Mouse (Mus musculus) small intestine, adult 2 months (tissue): ENCODE data around the gene Kif15. TPM values are rescaled to one million over a fixed set of nuclear protein-coding genes. Genes with fewer than 3 reads are reported as not detected.

Experiments used
- H3K27ac ChIP-seq: fragments of 200-500 bp; 2 replicates; pipeline ENCODE4 v1.5.1; 2012; ENCODE audit warnings: low read depth, low read length, control low read depth, inconsistent platforms; ENCODE audit not compliant: insufficient read depth
- H3K27me3 ChIP-seq: fragments of 200-500 bp; 2 replicates; pipeline ENCODE4 v1.6.1; 2012; ENCODE audit warnings: mild to moderate bottlenecking, moderate library complexity, low read length, inconsistent platforms; ENCODE audit not compliant: control insufficient read depth, insufficient read depth
- H3K36me3 ChIP-seq: fragments of 200-500 bp; 2 replicates; pipeline ENCODE4 v1.6.1; 2012; ENCODE audit warnings: mild to moderate bottlenecking, low read length, control low read depth, inconsistent platforms; ENCODE audit not compliant: control insufficient read depth, insufficient read depth
- H3K4me1 ChIP-seq: fragments of 200-500 bp; 2 replicates; pipeline ENCODE4 v1.6.1; 2012; ENCODE audit warnings: low read length, inconsistent platforms, mixed read lengths; ENCODE audit not compliant: control insufficient read depth, insufficient read depth, insufficient read length
- H3K4me3 ChIP-seq: fragments of 200-500 bp; 2 replicates; pipeline ENCODE4 v1.5.1; 2012; ENCODE audit warnings: low read depth, mild to moderate bottlenecking, control low read depth, inconsistent platforms, low read length, moderate library complexity
- CTCF ChIP-seq: fragments of 200-500 bp; IDR thresholded peaks from 2 replicates; pipeline ENCODE4 v1.5.1; 2012; ENCODE audit warnings: low read depth, mild to moderate bottlenecking, control low read depth, inconsistent platforms, low read length, moderate library complexity, mixed read lengths; ENCODE audit not compliant: insufficient replicate concordance, insufficient read length; ENCODE audit errors: extremely low read depth
- POLR2A ChIP-seq: fragments of 200-500 bp; IDR thresholded peaks from 2 replicates; pipeline ENCODE4 v1.6.1; 2012; ENCODE audit warnings: low read depth, mild to moderate bottlenecking, control low read depth, inconsistent platforms, low read length, moderate library complexity
- WGBS: fragments of 180-500 bp; shearing (Covaris S2); methylation state at CpG from one replicate; pipeline ENCODE4 v1.1.7; 2018; 5-methylcytosine and 5-hydroxymethylcytosine counted together
- polyA plus RNA-seq: library from polyadenylated mRNA; depleted of rRNA; stranded (reverse); fragments of >200 nt; gene quantifications from 2 replicates; pipeline ENCODE4 v1.2.3, GENCODE M21; 2012

Kif15 gene
- polyA plus RNA-seq, 1 experiment, result 2.6 TPM

GRCm38 (mm10) chr9:122998406-122999192, 47.8 kb downstream of the Kif15 start:
- WGBS, result 88% methylated on average over 10 of the region's 10 CpGs
- H3K4me3 ChIP-seq, result no peak overlapping the region
- no peak for TF ChIP-seq POLR2A
- no peak for TF ChIP-seq CTCF
- no peaks in the 10 kb centered on the region for H3K27me3 ChIP-seq
- no peak overlapping the region for H3K27ac ChIP-seq
- peaks cover 13% of the 10 kb centered on the region for H3K36me3 ChIP-seq
- no peaks in the 10 kb centered on the region for H3K4me1 ChIP-seq

DNA sequence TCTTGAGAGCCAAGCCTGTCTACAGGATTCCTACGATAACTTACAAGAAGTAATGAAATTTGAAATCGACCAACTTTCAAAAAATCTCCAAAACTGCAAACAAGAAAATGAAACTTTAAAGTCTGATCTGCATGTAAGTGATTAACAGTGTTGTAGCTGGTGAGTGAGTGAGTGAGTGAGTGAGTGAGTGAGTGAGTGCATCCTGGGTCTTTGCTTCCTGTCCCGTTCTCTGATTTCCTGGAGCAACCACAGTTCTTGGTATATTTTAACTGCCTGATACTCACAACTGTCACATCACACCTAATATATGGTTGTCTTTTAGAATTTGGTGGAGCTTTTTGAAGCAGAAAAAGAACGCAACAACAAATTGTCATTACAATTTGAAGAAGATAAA, 48.3 kb downstream of the Kif15 start:
- Histone ChIP-seq H3K27ac (no peak overlapping the region), H3K36me3 (peaks cover 16% of the 10 kb centered on the region), H3K4me3 (no peak overlapping the region), H3K4me1 (no peaks in the 10 kb centered on the region), H3K27me3 (no peaks in the 10 kb centered on the region)
- 91% methylated on average over 4 of the region's 4 CpGs for WGBS
- TF ChIP-seq CTCF (no peak), POLR2A (no peak)

DNA sequence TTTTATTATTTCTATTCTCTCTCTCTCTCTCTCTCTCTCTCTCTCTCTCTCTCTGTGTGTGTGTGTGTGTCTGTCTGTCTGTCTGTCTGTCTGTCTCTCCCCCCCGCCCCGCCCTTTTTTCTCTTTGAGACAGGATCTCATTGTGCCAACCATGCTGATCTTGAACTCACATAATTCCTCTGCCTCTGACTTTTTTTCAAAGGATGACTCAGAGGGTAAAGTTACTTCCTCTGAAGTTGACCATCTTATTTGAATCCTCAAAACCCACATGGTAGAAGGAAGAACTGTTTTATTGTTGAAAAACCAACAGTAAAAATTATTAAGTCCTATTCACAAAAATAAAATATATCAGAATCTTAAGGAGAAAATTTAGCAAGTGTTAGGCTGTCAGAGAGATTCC, 53.9 kb downstream of the Kif15 start:
- no peaks in the 10 kb centered on the region for H3K27me3 ChIP-seq
- H3K27ac ChIP-seq, result no peak overlapping the region
- H3K36me3 ChIP-seq, result peaks cover 18% of the 10 kb centered on the region
- H3K4me1 ChIP-seq, result no peaks in the 10 kb centered on the region
- H3K4me3 ChIP-seq, result no peak overlapping the region
- 100% methylated on average over 2 of the region's 2 CpGs for WGBS
- TF ChIP-seq POLR2A (no peak), CTCF (no peak)

DNA sequence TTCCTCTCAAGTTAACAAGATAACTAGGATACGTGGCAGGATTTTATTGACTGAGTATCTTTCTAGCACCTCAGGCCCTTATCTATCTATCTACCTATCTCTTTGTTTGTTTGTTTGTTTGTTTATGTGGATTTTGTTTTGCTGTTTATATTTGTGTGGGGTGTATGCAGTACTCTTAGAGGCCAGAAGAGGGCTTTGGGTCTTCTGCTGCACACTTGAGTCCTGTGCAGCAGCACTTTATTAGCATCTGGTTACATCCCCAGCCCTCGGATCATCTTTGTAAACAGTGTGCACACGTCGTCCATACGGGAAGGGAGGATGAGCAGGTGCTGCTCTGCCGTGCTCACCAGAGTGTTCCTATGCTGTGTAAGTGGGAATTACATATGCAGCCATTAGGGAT, 55.2 kb downstream of the Kif15 start:
- no peaks in the 10 kb centered on the region for H3K4me1 ChIP-seq
- TF ChIP-seq POLR2A (no peak), CTCF (peak; percentile 15; the same call in 1 of the 2 replicates)
- no peak overlapping the region for H3K27ac ChIP-seq
- H3K4me3 ChIP-seq, result no peak overlapping the region
- peaks cover 23% of the 10 kb centered on the region for H3K36me3 ChIP-seq
- no peaks in the 10 kb centered on the region for H3K27me3 ChIP-seq
- WGBS, result 76% methylated on average over 6 of the region's 6 CpGs

DNA sequence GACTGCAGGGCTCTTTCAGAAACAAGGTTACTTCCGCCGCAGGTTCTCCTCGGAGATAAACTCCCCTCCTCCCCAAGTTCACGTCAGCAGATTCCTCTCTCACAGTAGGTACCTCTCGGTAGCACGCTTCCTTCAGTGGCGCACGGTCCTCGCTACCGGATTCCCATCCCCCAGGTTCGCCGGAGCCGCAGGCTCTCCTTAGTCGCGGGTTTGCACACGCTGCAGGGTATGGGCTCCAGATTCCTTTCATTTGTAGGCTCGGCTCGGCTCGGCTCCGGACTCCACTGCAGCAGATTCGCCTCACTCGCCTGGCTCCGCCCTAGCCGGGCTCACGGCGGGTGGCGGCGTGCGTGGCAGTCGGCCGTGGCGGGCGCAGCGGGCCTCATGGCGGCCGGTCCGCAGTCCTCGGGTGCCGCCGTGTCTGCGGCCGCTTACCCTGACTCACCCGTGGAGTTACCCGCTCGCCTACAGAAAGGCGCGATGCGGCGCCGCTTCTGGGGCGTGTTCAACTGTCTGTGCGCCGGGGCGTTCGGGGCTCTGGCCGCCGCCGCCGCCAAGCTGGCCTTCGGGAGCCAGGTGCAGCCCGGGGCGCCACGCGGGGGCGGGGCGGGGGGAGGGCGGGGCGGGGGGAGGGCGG, 70.3 kb downstream of the Kif15 start, which contains the start of gene Tmem42:
TSS of gene Tmem42 (plus strand) at position 332 of the 637 bp plus-strand sequence.
- H3K36me3 ChIP-seq, result peaks cover 2% of the 10 kb centered on the region; the same call in 1 of the 2 replicates
- no peaks in the 10 kb centered on the region for H3K27me3 ChIP-seq
- peak within 1 kb of the TSS; percentile 74 for H3K4me3 ChIP-seq
- H3K27ac ChIP-seq, result peak within 1 kb of the TSS; percentile 82
- H3K4me1 ChIP-seq, result peaks cover 4% of the 10 kb centered on the region; the same call in 1 of the 2 replicates
- TF ChIP-seq CTCF, result peak; percentile 18; the same call in 1 of the 2 replicates
- TF ChIP-seq POLR2A, result peak; percentile 52; the same call in 1 of the 2 replicates
- WGBS, result under 1% methylated on average over 60 of the region's 69 CpGs

DNA sequence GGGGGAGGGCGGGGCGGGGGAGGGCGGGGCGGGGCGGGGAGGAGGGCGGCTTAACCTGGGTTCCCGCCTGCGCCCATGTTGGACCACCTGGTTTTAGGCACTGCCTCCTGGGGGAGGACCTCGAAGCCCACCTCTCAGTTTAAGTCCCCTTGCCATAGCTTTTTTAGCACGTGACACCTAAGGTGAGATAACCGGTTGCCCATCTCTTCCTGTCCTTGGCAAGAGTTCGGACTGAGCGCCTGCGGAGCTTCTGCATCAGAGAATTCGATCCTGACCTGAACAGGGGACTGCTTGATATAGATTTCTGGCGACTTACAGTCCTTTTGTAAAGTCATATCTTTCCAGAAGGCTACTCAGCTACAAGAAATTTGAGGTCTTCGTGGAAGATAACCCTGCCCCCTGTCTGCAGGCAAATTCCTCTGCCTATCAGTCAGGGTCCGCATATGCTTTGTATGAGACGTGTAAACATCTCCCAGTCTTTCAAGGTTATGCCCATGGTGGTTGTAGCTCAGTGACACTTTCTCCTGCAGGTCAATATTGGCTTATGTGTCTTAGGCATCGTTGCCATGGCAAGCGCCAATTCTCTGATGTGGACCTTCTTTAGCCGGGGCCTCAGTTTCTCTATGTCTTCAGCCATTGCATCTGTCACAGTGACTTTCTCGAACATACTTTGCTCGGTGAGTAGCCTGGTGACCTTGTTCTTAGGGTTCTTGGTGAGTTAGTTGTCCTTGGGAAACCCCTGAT, 71.0 kb downstream of the Kif15 start:
- no peak for TF ChIP-seq CTCF
- TF ChIP-seq POLR2A, result no peak
- Histone ChIP-seq H3K4me1 (peaks cover 4% of the 10 kb centered on the region; the same call in 1 of the 2 replicates), H3K27ac (no peak overlapping the region), H3K27me3 (no peaks in the 10 kb centered on the region), H3K36me3 (no peaks in the 10 kb centered on the region; the same call in 1 of the 2 replicates), H3K4me3 (peak overlapping the region; percentile 68)
- 27% methylated on average over 19 of the region's 24 CpGs for WGBS
